Comparison of ENCODE assay signal across 9 mouse cellular contexts in the genomic region with DNA sequence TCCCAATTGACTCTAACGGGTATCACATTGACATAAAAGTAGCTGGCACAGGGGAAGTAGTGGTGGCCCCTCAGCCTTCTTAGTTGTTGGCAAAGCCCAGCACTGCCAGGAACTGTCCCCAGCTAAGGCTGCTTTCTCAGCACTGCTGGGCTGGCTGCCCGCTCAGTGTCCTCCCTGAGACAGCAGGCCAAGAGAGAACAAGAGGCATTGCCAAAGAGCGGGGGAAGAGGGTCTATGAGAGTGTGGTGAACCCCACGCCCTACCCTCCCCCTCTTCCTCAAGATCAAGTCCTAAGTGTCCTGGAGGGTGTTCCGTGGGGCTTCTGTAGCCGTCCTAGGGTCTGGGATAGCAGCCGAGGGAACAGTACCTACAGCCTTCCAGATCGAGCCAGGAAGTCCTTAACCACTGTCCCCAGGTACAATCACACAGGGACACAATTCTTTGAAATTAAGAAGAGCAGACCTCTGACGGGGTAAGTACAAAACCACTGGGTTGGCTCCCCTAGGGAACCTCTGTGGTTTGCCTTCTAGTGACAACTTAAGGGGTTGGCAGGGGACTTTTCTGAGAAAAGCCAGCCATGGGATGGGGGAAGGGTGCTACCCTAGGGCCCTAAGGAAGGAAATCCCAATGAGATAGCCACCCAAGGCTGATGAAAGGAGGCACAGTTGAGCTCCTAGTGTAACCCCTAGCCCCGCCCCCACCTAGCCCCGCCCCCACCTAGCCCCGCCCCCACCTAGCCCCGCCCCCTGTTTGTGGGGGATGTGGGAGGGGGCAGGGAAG. TPM values are rescaled to one million over a fixed set of nuclear protein-coding genes. Genes with fewer than 3 reads are reported as not detected.
DNase-seq lines count a peak whose midpoint lies in the region; ATAC-seq lines count a peak whose summit lies in the region.
"Had no signal": no experiment of that assay in that cellular context is flagged by ENCODE, and none has a peak within 500 bp of the region (broad histone marks: within the 10 kb centered on the region; RNA-seq: fewer than 3 reads in every experiment).

No protein-coding gene starts in this region.

- H3K9me3 ChIP-seq in heart, embryonic 16.5 days (replicated peaks; ENCODE audit: control insufficient read depth, low read length), result no peaks in the 10 kb centered on the region
- no peaks in the 10 kb centered on the region for H3K9me3 ChIP-seq in heart, embryonic 11.5 days (replicated peaks; ENCODE audit: control insufficient read depth, low read length)

- peak; percentile 78 to 81 for DNase-seq in right cerebral cortex, postnatal 10 days (ENCODE audit: low spot score in 2 of 2)
- DNase-seq in right cerebral cortex, postnatal 4 days, result no peak
- peak; percentile 77 for DNase-seq in cerebellum, adult 9-10 months
- DNase-seq in natural killer cell, adult 2 months (ENCODE audit: low spot score in 2 of 2), result peak; percentile 24 to 37
- DNase-seq in ovary, postnatal 10 days (ENCODE audit: low spot score), result no peak
- DNase-seq in ovary, postnatal 14 days (ENCODE audit: low spot score), result no peak

- H3K4me1 ChIP-seq in heart, embryonic 16.5 days (ENCODE audit: control insufficient read depth, insufficient read depth, low read length), result peaks cover 24% of the 10 kb centered on the region
- peaks cover 18% of the 10 kb centered on the region for H3K4me1 ChIP-seq in heart, embryonic 11.5 days (ENCODE audit: control insufficient read depth, insufficient read depth, low read length)

- 57% methylated on average over 9 of the region's 13 CpGs for WGBS in heart, embryonic 16.5 days
- 52% methylated on average over 13 of the region's 13 CpGs for WGBS in heart, embryonic 11.5 days (ENCODE audit: insufficient replicate concordance)

- H3K9ac ChIP-seq in heart, embryonic 16.5 days (ENCODE audit: low read length), result no peak overlapping the region
- H3K9ac ChIP-seq in heart, embryonic 11.5 days (ENCODE audit: low read depth, low read length), result no peak overlapping the region
- H3K9ac ChIP-seq: limb, embryonic 12.5 days had no signal

- H3K4me3 ChIP-seq in heart, embryonic 16.5 days (ENCODE audit: low read length), result no peak overlapping the region
- H3K4me3 ChIP-seq in heart, embryonic 11.5 days (ENCODE audit: low read depth, low read length), result no peak overlapping the region
- H3K4me3 ChIP-seq: limb, embryonic 12.5 days had no signal

- 0 out of 2 replicates have a peak overlapping the region, but pooled peaks have one; percentile 13 for H3K4me2 ChIP-seq in heart, embryonic 16.5 days (ENCODE audit: low read depth, low read length)
- no peak overlapping the region for H3K4me2 ChIP-seq in heart, embryonic 11.5 days
- H3K4me2 ChIP-seq: limb, embryonic 12.5 days had no signal

- ATAC-seq in heart, embryonic 16.5 days (replicated peaks; ENCODE audit: extremely low read depth, insufficient read depth, low FRiP score), result no peak
- ATAC-seq in heart, embryonic 11.5 days (replicated peaks; ENCODE audit: insufficient number of reproducible peaks, low FRiP score, low TSS enrichment), result no peak

- no peaks in the 10 kb centered on the region for H3K27me3 ChIP-seq in heart, embryonic 16.5 days (ENCODE audit: control insufficient read depth, insufficient read depth, low read length)
- no peaks in the 10 kb centered on the region for H3K27me3 ChIP-seq in heart, embryonic 11.5 days (ENCODE audit: control insufficient read depth, insufficient read depth, low read length)
- H3K27me3 ChIP-seq: limb, embryonic 12.5 days had no signal

- H3K27ac ChIP-seq in heart, embryonic 16.5 days (ENCODE audit: low read length), result peak overlapping the region; percentile 70
- H3K27ac ChIP-seq in heart, embryonic 11.5 days (ENCODE audit: low read depth, low read length), result no peak overlapping the region

- H3K36me3 ChIP-seq in heart, embryonic 16.5 days (ENCODE audit: control insufficient read depth, insufficient read depth), result 0 out of 2 replicates have a peak, but pooled peaks cover 4% of the 10 kb centered on the region
- peaks cover 4% of the 10 kb centered on the region; the same call in 1 of the 2 replicates for H3K36me3 ChIP-seq in heart, embryonic 11.5 days (ENCODE audit: control insufficient read depth, insufficient read depth, low read length)

RNA-seq across cellular contexts. Expression of gene Vash1, which starts 8.2 kb away (rescaled TPM):
- 8.9 and 11.0 TPM in 2 replicates for polyA plus RNA-seq in heart, embryonic 16.5 days (2015; fragmentation: Nextera tagmentation; extraction: Ambion mirVana)
- polyA plus RNA-seq in heart, embryonic 11.5 days (2014; fragmentation: Nextera tagmentation; extraction: Ambion mirVana), result 7.7 and 8.2 TPM in 2 replicates

RNA-seq across cellular contexts. Expression of gene Angel1, which starts 39.5 kb away (rescaled TPM):
- polyA plus RNA-seq in heart, embryonic 16.5 days (2015; fragmentation: Nextera tagmentation; extraction: Ambion mirVana), result 7.9 and 9.4 TPM in 2 replicates
- 7.9 and 10.6 TPM in 2 replicates for polyA plus RNA-seq in heart, embryonic 11.5 days (2014; fragmentation: Nextera tagmentation; extraction: Ambion mirVana)

RNA-seq across cellular contexts. Expression of gene Lrrc74a, which starts 47.4 kb away (rescaled TPM):
- not detected in 2 replicates for polyA plus RNA-seq in heart, embryonic 16.5 days (2015; fragmentation: Nextera tagmentation; extraction: Ambion mirVana)
- not detected in 2 replicates for polyA plus RNA-seq in heart, embryonic 11.5 days (2014; fragmentation: Nextera tagmentation; extraction: Ambion mirVana)
- polyA plus RNA-seq: limb, embryonic 12.5 days had no signal

Comparison
In these comparisons a context has a peak if more than half of its experiments do, and no peak if none do; other contexts are left out.
1. DNase-seq: peak in right cerebral cortex, postnatal 10 days (2 of 2), cerebellum, adult 9-10 months (single experiment) and natural killer cell, adult 2 months (2 of 2); none in right cerebral cortex, postnatal 4 days (single experiment), ovary, postnatal 10 days (single experiment) and ovary, postnatal 14 days (single experiment).